Mouse (Mus musculus) gastrocnemius, postnatal 14 days (tissue): Measurements from ENCODE around the gene Lhfpl3. TPM values are rescaled to one million over a fixed set of nuclear protein-coding genes. Genes with fewer than 3 reads are reported as not detected.

Experiments used
- DNase-seq: peaks from one replicate; pipeline ENCODE4 v3.0.0; 2021; ENCODE audit warnings: mixed read lengths
- intact Hi-C: fragments of 180-260 bp; cut with DNase I; formaldehyde crosslinking; loops from one replicate; pipeline ENCODE4 v1.15.1; 2025; ENCODE audit warnings: low total_unique reads
- microRNA-seq, 2 experiments: library from miRNA; unstranded; fragments of <30 nt; microRNA quantifications; one replicate each; pipeline ENCODE4 v1.2.0; 2021
- total RNA-seq, 2 experiments: library from RNA; stranded (reverse); gene quantifications; 2 replicates each; pipeline ENCODE4 v1.2.3; 2021

Gene Lhfpl3
- total RNA-seq, 2 experiments from 2014 or later = 0.09 TPM; not detected in 1

GRCm38 (mm10) chr5:23249896-23250875 is 504.3 kb downstream of the Lhfpl3 start:
- intact Hi-C loops = no loop called here
- DNase-seq = no peak

DNA sequence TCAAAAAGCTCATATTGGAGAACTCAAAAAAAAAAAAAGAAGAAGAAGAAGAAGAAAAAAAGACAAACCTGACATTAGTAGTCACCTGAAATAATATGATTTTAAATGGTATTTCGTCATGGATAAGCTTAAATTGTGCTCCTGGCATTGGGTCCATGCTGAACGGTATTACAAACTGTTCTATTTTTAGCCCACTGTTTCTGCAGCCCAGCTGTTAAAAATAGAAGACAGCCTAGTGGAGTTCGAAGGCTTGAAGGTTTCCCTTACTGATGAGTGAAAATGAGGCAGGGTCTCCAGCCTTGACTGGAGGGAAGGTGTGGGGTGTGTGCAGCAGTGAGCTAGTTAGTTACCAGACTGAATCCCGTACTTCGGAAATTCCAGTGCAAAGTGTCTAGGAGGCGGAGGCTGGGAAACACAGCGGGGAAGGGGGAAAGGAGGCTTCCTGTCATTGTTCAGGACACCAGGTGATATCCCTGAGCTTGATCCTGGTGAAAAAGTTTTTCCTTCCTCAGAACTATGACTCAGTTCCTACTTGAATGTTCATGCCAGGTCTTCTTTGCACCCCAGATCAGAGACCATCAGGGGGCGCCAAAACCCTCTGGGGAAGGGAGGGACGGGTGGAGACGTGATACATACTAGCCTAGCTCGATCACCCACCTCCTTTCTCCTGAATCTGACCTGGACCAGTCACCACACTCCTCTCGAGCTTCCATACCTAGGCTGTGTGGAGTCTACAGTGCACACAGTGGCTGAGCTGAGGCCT is 505.8 kb downstream of the Lhfpl3 start:
- peak; percentile 80 for DNase-seq
- intact Hi-C loops = no loop called here

GRCm38 (mm10) chr5:23255816-23256418 is 510.1 kb downstream of the Lhfpl3 start:
- intact Hi-C loops = no loop called here
- DNase-seq = no peak

DNA sequence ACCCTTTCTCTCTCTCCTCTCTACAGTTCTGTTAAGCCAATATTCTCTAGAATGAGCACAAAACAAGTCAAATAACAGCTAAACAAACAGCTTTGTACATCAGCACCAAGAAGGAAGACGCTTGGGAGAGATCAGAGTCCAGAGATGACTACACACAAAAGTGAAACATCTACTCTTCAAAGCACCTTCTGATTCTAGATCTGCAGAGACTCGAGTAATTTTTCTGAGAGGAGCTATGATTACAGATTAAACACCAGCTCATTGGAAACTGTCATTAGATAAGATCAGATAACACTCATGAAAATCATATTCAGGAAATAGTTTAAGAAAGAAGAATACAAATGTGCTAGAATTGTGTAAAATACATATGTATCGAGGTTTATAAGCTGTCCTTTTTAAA is 527.5 kb downstream of the Lhfpl3 start:
- no peak for DNase-seq
- intact Hi-C loops = no loop called here

DNA sequence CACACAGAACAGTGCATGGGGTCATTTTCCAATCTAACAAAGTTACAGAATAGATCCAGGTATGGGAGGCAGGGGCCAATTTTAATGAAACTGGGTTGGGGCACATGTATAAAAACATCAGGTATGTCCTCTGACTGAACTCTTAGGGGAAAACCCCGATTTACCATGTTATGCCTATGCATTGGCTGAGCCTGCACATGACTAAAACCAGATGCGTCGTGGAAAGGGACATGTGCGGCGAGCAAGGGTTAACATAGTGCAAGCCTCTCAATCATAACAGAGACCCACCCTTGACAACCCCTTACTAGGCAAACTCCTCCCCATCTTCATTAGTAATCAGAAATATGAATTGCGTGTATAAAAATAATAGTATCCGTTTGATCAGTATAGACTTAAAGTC is 533.5 kb downstream of the Lhfpl3 start:
- intact Hi-C loops = no loop called here
- DNase-seq = no peak

DNA sequence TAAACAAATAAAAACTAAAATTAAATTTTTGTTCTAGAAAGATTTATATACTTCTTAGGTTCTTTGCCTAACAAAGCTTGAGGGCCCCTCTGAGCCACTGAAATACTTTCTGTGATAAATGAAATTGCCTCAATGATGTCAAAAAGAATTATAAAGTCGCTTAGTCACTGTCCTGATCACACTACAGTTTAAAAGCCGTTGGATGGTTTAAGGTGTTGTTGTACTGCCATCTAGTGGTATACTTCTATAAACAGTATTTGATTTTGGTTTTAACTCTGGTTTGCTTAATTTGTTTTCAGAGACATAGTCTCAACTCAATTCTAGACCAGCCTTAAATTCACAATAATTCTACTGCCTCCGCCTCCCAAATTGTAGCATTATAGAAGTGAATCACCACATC is 539.0 kb downstream of the Lhfpl3 start:
- intact Hi-C loops = no loop called here
- no peak for DNase-seq

DNA sequence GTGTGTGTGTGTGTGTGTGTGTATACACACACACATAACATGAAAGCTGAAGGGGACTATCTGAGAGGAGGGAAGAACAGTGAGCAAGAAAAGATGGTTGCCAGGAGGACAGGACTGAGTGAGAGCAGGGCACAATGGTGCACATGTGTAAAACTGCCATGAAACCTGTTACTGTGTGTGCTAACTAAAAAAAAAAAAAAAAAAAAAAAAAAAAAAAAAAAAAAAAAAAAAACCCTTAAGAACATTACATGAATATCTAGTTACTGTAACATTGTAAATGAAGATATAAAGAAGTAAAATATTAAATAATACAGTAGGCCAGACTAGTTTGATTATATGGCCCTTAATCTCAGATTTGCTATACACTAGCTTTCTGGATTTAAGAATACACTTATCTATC is 543.3 kb downstream of the Lhfpl3 start:
- intact Hi-C loops = no loop called here
- no peak for DNase-seq

Small RNAs within 50 kb of the gene (microRNA-seq; reads per million reads assigned to microRNA genes)
- gene Gm28022 (0 reads per million in 2 experiments), gene Gm44363 (0 reads per million in 2 experiments)

Other genes with a start within 250 kb of the Lhfpl3 start
- gene Orc5, start 195.6 kb upstream of the Lhfpl3 start, total RNA-seq = 1 to 10 TPM; 6.6 to 7.7 TPM